In genomic region chr13:100492061-100492787, GRCm38 (mm10) we compare ENCODE assay signal across 8 mouse cellular contexts. TPM values are rescaled to one million over a fixed set of nuclear protein-coding genes. Genes with fewer than 3 reads are reported as not detected.
A peak's percentile ranks its signal among the peaks of the same experiment; 100 is the strongest.
DNase-seq lines count a peak whose midpoint lies in the region; ATAC-seq lines count a peak whose summit lies in the region.

TSS of gene Gtf2h2 (minus strand) at chr13:100492579.

- peak; percentile 93 for ATAC-seq in hindbrain, embryonic 15.5 days (ENCODE audit: low FRiP score, low read depth)

- H3K9ac ChIP-seq in hindbrain, embryonic 15.5 days, result peak within 1 kb of the TSS; percentile 81

- H3K4me1 ChIP-seq in hindbrain, embryonic 15.5 days (replicated peaks), result peaks cover 15% of the 10 kb centered on the region

- H3K9me3 ChIP-seq in hindbrain, embryonic 15.5 days, result no peaks in the 10 kb centered on the region

- no peaks in the 10 kb centered on the region for H3K27me3 ChIP-seq in hindbrain, embryonic 15.5 days

- H3K27ac ChIP-seq in hindbrain, embryonic 15.5 days (replicated peaks), result peak within 1 kb of the TSS; percentile 88

- peak; percentile 85 for DNase-seq in R1 (ENCODE audit: low read depth, low spot score)
- peak; percentile 92 to 94 for DNase-seq in cerebellum, postnatal 25 days
- DNase-seq in frontal cortex, postnatal 36 days (ENCODE audit: low spot score in 2 of 2), result peak; percentile 87 to 88
- peak; percentile 47 for DNase-seq in left cerebral cortex, adult 11 months (ENCODE audit: low spot score)
- DNase-seq in lung, postnatal 4 days, result peak; percentile 88 to 93
- peak; percentile 81 for DNase-seq in retina, postnatal 7 days (ENCODE audit: low read depth, low spot score)
- DNase-seq in urinary bladder, adult 2 months (ENCODE audit: low spot score), result peak; percentile 87

- WGBS in hindbrain, embryonic 15.5 days, result under 1% methylated on average over 51 of the region's 51 CpGs

- peak within 1 kb of the TSS; percentile 96 for H3K4me3 ChIP-seq in hindbrain, embryonic 15.5 days

- H3K36me3 ChIP-seq in hindbrain, embryonic 15.5 days, result peaks cover 20% of the 10 kb centered on the region

- H3K4me2 ChIP-seq in hindbrain, embryonic 15.5 days, result peak within 1 kb of the TSS; percentile 79

RNA-seq across cellular contexts. Expression of gene Gtf2h2, which starts in this region (rescaled TPM):
- 62.9 and 70.6 TPM in 2 replicates for polyA plus RNA-seq in hindbrain, embryonic 15.5 days (2015; fragmentation: Nextera tagmentation; extraction: Ambion mirVana)
- polyA plus RNA-seq in urinary bladder, adult 2 months (2012; rRNA removed), result 38.1 and 46.5 TPM in 2 replicates

Comparison
In these comparisons a context has a peak if more than half of its experiments do, and no peak if none do; other contexts are left out.
1. Peak in every context shown above with its lines: DNase-seq, ATAC-seq, H3K4me3 ChIP-seq and H3K27ac ChIP-seq.